Mouse (Mus musculus) lung, adult 2 months (tissue): ENCODE measurements at regions not wholly inside any gene's neighbourhood (a gene's known extent, or its start where the extent isn't known, plus 50 kb on each side); places are given as distances from the start of the nearest gene placed in this dataset.

Experiments used
- CTCF ChIP-seq: fragments of 200-500 bp; IDR thresholded peaks from 2 replicates; pipeline ENCODE4 v1.5.1; 2011; ENCODE audit warnings: mild to moderate bottlenecking, low read length, control low read depth; ENCODE audit not compliant: insufficient read depth
- POLR2A ChIP-seq: fragments of 200-500 bp; IDR thresholded peaks from 2 replicates; pipeline ENCODE4 v1.6.1; 2011; ENCODE audit warnings: low read depth, mild to moderate bottlenecking, control low read depth, low read length, borderline replicate concordance; ENCODE audit errors: extremely low read depth

GRCm38 (mm10) chr5:73875847-73876246 lies 192.4 kb downstream of the Usp46 start:
- TF ChIP-seq CTCF: no peak
- no peak for TF ChIP-seq POLR2A
